Mouse (Mus musculus) bone marrow, adult 2 months (tissue): ENCODE data around the gene Epb41l1.

Experiments used
- CTCF ChIP-seq: fragments of 200-500 bp; IDR thresholded peaks from 2 replicates; pipeline ENCODE4 v1.5.1; 2011; ENCODE audit warnings: low read length, control low read depth; ENCODE audit not compliant: control insufficient read depth, insufficient read depth
- POLR2A ChIP-seq: fragments of 200-500 bp; IDR thresholded peaks from 2 replicates; pipeline ENCODE4 v1.6.1; 2011; ENCODE audit warnings: low read depth, mild to moderate bottlenecking, control low read depth, low read length, borderline replicate concordance; ENCODE audit not compliant: control insufficient read depth

- no peak for TF ChIP-seq CTCF
- TF ChIP-seq POLR2A, result no peak
Measured at GRCm38 (mm10) chr2:156522994-156523393, 102.3 kb downstream of the Epb41l1 start.
